Mouse (Mus musculus): Measurements from ENCODE around the gene Schip1. TPM values are rescaled to one million over a fixed set of nuclear protein-coding genes. Genes with fewer than 3 reads are reported as not detected.

Gene Schip1
- total RNA-seq, 2 experiments from 2014 or later = 2.0 to 3.4 TPM

- ATAC-seq (replicated peaks; ENCODE audit: low FRiP score, poor library complexity, severe bottlenecking) = no peak
These were observed 310.5 kb downstream of the Schip1 start for GRCm38 (mm10) chr3:68375100-68375508.

- no peak for ATAC-seq (replicated peaks; ENCODE audit: low FRiP score, poor library complexity, severe bottlenecking)
These were observed 313.0 kb downstream of the Schip1 start for GRCm38 (mm10) chr3:68377452-68378198.

DNA sequence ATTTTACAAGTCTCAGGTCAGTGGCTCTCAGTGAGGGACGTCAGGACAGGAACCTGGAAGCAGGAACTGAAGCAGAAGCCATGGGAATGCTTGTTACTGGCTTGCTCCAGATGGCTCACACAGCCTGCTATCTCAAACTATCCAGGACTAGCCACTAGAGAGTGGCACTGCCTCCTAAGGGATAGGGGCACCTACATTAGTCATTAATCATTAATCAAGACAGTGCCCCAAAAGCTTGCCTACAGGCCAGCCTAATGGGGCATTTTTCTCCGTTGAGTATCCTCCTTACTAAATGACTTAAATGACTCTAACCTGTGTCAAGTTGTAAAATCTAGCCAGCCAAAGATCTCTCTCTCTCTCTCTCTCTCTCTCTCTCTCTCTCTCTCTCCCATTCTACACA is 314.2 kb downstream of the Schip1 start:
- ATAC-seq (replicated peaks; ENCODE audit: low FRiP score, poor library complexity, severe bottlenecking) = no peak

DNA sequence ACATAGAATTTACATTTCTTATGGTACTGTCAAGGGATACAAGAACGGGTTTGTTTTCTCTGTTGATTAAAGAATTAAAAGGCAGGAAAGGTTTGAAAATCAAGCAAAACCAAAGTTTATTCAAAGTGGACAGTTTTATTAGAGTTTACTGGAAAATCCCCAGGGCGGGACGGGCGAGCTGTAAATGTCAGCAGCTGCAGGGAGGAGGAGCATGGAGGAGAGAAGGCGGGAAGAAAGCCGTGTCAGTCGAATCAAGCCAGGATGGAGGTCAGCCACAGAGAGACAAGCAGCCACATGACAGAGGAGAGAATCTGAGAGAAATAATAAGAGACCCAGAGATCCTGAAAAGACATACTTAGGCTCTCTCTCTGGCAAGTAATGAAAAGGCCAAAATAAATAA is 314.6 kb downstream of the Schip1 start:
- no peak for ATAC-seq (replicated peaks; ENCODE audit: low FRiP score, poor library complexity, severe bottlenecking)

DNA sequence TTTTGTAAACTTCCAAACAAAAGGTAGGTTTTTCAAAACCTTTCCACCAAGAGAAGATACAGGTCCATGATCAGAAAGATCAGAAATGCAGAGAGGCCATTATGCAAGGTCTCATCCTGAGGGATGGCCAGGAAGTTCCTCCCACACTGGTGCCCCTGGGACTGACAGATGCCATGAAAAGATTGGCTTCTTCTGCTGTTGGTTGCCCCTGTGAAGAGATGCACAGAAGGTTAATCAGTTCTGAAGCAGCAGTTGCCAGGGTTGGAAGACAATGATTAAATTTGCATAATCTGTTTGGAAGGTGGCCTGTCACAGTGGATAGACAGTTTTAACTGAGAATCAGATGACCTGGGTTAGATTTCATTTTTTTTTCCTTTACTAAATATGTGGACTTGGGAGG is 319.1 kb downstream of the Schip1 start:
- ATAC-seq (replicated peaks; ENCODE audit: low FRiP score, poor library complexity, severe bottlenecking) = no peak

DNA sequence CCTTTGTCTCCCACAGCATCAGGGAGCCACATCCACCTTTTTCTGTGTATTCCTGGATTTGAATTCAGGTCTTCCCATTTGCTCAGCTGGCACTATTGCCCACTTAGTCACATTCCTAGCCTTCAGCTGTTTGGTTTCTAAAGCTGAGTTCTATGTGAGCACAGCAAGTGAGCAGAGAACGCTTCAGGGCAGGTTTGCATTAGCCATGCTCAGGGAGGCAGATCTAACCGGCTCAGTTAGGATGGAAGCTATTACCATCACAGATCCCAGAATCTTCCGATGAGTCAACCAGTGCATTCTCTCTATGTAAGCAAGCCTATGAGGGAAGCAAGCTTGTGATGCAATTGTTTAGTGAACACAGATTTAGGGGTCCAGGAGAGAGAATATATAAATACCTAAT is 320.9 kb downstream of the Schip1 start:
- ATAC-seq (replicated peaks; ENCODE audit: low FRiP score, poor library complexity, severe bottlenecking) = no peak

GRCm38 (mm10) chr3:68388023-68388422 is 323.4 kb downstream of the Schip1 start:
- ATAC-seq (replicated peaks; ENCODE audit: low FRiP score, poor library complexity, severe bottlenecking) = no peak

GRCm38 (mm10) chr3:68393578-68393977 is 329.0 kb downstream of the Schip1 start:
- no peak for ATAC-seq (replicated peaks; ENCODE audit: low FRiP score, poor library complexity, severe bottlenecking)

GRCm38 (mm10) chr3:68398691-68399090 is 334.1 kb downstream of the Schip1 start:
- ATAC-seq (replicated peaks; ENCODE audit: low FRiP score, poor library complexity, severe bottlenecking) = no peak

DNA sequence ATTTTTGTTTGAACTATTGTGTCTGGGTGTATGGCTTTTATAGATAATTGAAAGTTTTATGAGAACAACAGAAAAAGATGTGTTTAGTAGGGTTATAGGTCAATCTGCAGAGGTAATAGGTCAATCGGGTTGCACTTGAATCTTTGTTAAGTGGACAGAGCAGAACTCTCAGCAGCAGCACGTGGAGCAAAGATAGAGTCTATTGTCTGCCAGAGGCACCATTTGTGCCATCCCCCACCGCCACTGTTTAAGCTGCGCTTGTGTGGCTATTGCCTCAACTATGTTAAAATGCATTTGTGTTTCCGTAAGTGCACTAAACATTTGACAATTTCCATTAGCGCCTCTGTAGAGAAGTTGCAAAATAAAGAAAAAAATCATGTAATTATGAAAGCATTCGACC is 335.5 kb downstream of the Schip1 start:
- no peak for ATAC-seq (replicated peaks; ENCODE audit: low FRiP score, poor library complexity, severe bottlenecking)

GRCm38 (mm10) chr3:68403343-68403742 is 338.7 kb downstream of the Schip1 start:
- no peak for ATAC-seq (replicated peaks; ENCODE audit: low FRiP score, poor library complexity, severe bottlenecking)

- ATAC-seq (replicated peaks; ENCODE audit: low FRiP score, poor library complexity, severe bottlenecking) = no peak
These were observed 339.2 kb downstream of the Schip1 start for GRCm38 (mm10) chr3:68403783-68404217.

- ATAC-seq (replicated peaks; ENCODE audit: low FRiP score, poor library complexity, severe bottlenecking) = no peak
These were observed 341.1 kb downstream of the Schip1 start for GRCm38 (mm10) chr3:68405724-68406123.

- ATAC-seq (replicated peaks; ENCODE audit: low FRiP score, poor library complexity, severe bottlenecking) = no peak
These were observed 347.7 kb downstream of the Schip1 start for GRCm38 (mm10) chr3:68412262-68412661.

DNA sequence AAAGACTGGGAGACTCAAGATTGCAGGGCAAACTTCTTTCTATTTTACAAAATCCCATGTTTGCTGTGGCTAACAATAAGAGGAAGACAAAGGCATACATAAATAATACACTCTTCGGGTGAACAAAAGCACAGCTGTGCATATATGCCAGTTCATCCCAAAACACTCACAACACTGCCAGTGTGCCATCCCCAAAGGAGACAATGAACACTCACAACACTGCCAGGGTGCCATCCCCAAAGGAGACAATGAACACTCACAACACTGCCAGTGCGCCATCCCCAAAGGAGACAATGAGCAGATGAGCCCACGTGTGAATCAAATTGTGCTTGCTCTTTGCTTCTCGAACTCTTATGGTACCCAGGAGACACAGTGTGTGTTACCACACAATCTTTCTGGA is 355.2 kb downstream of the Schip1 start:
- ATAC-seq (replicated peaks; ENCODE audit: low FRiP score, poor library complexity, severe bottlenecking) = no peak

DNA sequence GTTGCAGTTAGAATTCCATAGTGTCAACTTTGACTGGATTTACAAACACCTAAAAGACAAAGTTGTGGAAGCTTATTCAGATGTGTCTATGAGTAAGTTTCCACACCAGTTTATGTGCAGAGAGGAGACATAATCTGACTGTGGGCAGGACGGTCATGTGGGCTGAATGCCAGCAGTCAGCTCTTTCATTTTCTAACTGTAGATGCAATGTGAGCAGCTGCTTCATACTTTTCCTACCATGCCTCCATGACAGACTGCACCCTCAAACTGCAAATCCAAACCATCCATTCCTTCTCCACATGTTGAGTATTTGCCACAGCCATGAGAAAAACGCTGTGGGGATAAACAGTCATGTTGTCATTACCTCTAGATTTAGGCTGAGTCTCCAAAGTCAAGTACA is 356.3 kb downstream of the Schip1 start:
- ATAC-seq (replicated peaks; ENCODE audit: low FRiP score, poor library complexity, severe bottlenecking) = no peak

- no peak for ATAC-seq (replicated peaks; ENCODE audit: low FRiP score, poor library complexity, severe bottlenecking)
These were observed 357.2 kb downstream of the Schip1 start for GRCm38 (mm10) chr3:68421849-68422248.

GRCm38 (mm10) chr3:68428081-68428480 is 363.5 kb downstream of the Schip1 start:
- no peak for ATAC-seq (replicated peaks; ENCODE audit: low FRiP score, poor library complexity, severe bottlenecking)

DNA sequence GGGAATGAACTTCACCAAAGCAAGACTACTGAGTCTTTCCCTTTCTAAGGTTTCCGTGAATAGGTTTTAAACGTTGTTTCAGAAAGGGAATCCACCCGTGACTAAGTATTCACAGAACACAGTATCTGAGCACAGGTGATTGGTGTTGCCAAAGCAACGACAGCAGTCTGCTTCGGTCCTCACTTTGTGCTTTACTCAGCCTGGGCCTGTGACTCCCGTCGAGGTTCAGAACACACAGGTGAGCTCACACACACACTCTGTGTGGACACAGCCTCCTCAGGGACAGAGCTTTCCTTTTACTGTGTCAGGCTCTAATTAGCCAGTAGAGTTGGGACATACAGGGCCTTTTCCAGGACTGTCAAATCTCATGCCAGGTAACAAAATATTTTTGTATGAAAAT is 369.8 kb downstream of the Schip1 start:
- ATAC-seq (replicated peaks; ENCODE audit: low FRiP score, poor library complexity, severe bottlenecking) = no peak

GRCm38 (mm10) chr3:68434897-68435296 is 370.3 kb downstream of the Schip1 start:
- no peak for ATAC-seq (replicated peaks; ENCODE audit: low FRiP score, poor library complexity, severe bottlenecking)

DNA sequence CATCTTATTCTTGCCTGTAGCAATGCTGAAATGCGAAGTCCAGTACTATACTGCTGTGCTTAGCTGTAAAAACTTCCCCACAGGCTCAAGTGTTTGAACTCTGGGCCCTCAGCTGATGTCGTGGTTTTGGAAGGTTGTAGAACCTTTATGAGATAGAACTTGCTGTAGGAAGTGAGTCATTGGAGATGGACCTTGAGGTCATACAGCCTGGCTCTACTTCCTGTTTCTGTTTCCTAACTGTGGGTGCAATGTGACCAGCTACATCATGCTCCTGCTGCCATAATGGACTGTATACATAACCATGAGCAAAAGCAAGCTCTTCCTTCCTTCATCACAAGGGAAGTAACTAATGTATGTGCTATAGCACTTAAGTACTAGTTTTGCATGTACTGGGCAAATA is 383.9 kb downstream of the Schip1 start:
- ATAC-seq (replicated peaks; ENCODE audit: low FRiP score, poor library complexity, severe bottlenecking) = no peak

DNA sequence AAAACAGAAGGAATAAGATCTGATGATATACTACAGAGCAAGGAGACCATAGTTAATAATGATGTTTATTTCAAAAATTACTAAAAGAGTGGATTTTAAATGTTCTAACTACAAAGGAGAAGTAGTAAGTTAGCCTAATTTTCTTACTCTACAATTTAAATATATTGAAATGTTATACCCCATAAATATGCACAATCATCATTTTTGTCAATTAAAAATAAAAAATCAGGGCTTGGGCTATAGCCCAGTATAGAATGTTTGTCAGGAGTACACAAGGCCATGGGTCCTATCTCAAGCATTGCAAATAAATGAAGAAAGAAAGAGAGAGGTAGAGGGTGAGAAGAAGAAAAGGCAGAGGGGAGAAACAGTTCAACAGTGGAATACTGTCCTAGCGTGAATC is 387.0 kb downstream of the Schip1 start:
- no peak for ATAC-seq (replicated peaks; ENCODE audit: low FRiP score, poor library complexity, severe bottlenecking)

Measured in erythroid progenitor cell, adult 5-6 weeks (primary cell).